Comparison of ENCODE assay signal across 30 mouse cellular contexts in the genomic region with DNA sequence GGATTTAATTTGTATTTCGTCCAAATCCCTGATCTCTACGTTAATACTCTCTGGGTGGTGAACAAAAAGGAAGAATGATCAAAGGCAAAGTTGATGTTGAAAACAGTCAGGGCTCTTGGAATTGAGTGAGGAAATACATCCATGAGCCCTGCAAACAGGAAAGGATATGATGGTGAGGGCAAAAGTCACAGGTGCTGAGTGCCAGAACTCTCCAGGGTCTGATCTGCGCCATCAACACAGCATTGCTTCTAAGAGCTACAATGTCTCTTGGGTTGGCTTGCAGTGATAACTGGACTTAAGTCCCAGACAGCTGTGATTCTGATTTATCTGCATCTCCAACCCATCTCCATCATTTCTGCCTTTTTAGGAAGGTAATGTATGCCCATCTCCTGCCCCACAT. TPM values are rescaled to one million over a fixed set of nuclear protein-coding genes. Genes with fewer than 3 reads are reported as not detected.
"Had no signal": no experiment of that assay in that cellular context is flagged by ENCODE, and none has a peak within 500 bp of the region (broad histone marks: within the 10 kb centered on the region; RNA-seq: fewer than 3 reads in every experiment).

No protein-coding gene starts in this region.

- H3K27ac ChIP-seq: embryonic facial prominence, embryonic 10.5 days; embryonic facial prominence, embryonic 12.5 days; embryonic facial prominence, embryonic 13.5 days; embryonic facial prominence, embryonic 15.5 days; forebrain, embryonic 10.5 days; forebrain, embryonic 12.5 days; forebrain, embryonic 13.5 days; forebrain, embryonic 15.5 days; heart, embryonic 10.5 days had no signal

- H3K4me3 ChIP-seq: embryonic facial prominence, embryonic 10.5 days; embryonic facial prominence, embryonic 12.5 days; embryonic facial prominence, embryonic 13.5 days; embryonic facial prominence, embryonic 15.5 days; erythroblast, embryonic 14.5 days; forebrain, embryonic 10.5 days; forebrain, embryonic 12.5 days; forebrain, embryonic 13.5 days; forebrain, embryonic 15.5 days; heart, embryonic 10.5 days had no signal

- H3K27me3 ChIP-seq: embryonic facial prominence, embryonic 12.5 days; embryonic facial prominence, embryonic 13.5 days; embryonic facial prominence, embryonic 15.5 days; forebrain, embryonic 12.5 days; forebrain, embryonic 13.5 days; forebrain, embryonic 15.5 days had no signal

- H3K4me1 ChIP-seq: embryonic facial prominence, embryonic 10.5 days; embryonic facial prominence, embryonic 12.5 days; embryonic facial prominence, embryonic 13.5 days; embryonic facial prominence, embryonic 15.5 days; forebrain, embryonic 10.5 days; forebrain, embryonic 12.5 days; forebrain, embryonic 13.5 days; forebrain, embryonic 15.5 days; heart, embryonic 10.5 days had no signal

- H3K36me3 ChIP-seq: embryonic facial prominence, embryonic 10.5 days; embryonic facial prominence, embryonic 12.5 days; embryonic facial prominence, embryonic 13.5 days; embryonic facial prominence, embryonic 15.5 days; forebrain, embryonic 10.5 days; forebrain, embryonic 12.5 days; forebrain, embryonic 15.5 days; heart, embryonic 10.5 days had no signal

- H3K9ac ChIP-seq: embryonic facial prominence, embryonic 12.5 days; embryonic facial prominence, embryonic 13.5 days; embryonic facial prominence, embryonic 15.5 days; forebrain, embryonic 12.5 days; forebrain, embryonic 13.5 days; forebrain, embryonic 15.5 days; forebrain, postnatal 0 days had no signal

- DNase-seq: cerebellum, adult 2 months; cerebellum, adult 8-10 months; cerebellum, adult 9-10 months; cerebellum, adult 9-11 months; cerebellum, postnatal 10 days; cerebellum, postnatal 14 days; cerebellum, postnatal 25 days; cerebellum, postnatal 36 days; embryo, embryonic 11 days; forebrain, postnatal 0 days; gastrocnemius, postnatal 10 days; gastrocnemius, postnatal 14 days; gastrocnemius, postnatal 36 days had no signal

RNA-seq across cellular contexts. Expression of a gene that starts 4.3 kb away (rescaled TPM):
- total RNA-seq: forebrain, postnatal 0 days; gastrocnemius, adult 18-20 months; gastrocnemius, adult 8-10 months; gastrocnemius, postnatal 14 days; gastrocnemius, postnatal 36 days had no signal
- polyA plus RNA-seq: cerebellum, adult 2 months; cortical plate, adult 2 months; embryonic facial prominence, embryonic 10.5 days; embryonic facial prominence, embryonic 11.5 days; embryonic facial prominence, embryonic 12.5 days; embryonic facial prominence, embryonic 13.5 days; erythroblast, embryonic 14.5 days; forebrain, embryonic 10.5 days; forebrain, embryonic 11.5 days; forebrain, embryonic 12.5 days; forebrain, embryonic 13.5 days; forebrain, embryonic 14.5 days; forebrain, embryonic 15.5 days; forebrain, embryonic 16.5 days; heart, embryonic 10.5 days had no signal
